Mouse (Mus musculus): ENCODE results near the gene Rnaseh2b. TPM values are rescaled to one million over a fixed set of nuclear protein-coding genes. Genes with fewer than 3 reads are reported as not detected.
A peak's percentile ranks its signal among the peaks of the same experiment; 100 is the strongest.

Rnaseh2b gene
- polyA plus RNA-seq, 1 experiment from 2014 or later: 63.4 TPM

GRCm38 (mm10) chr14:62375694-62376093 lies 83.3 kb downstream of the Rnaseh2b start:
- no peak overlapping the region for H3K4me2 ChIP-seq (replicated peaks)
- no peaks in the 10 kb centered on the region for H3K27me3 ChIP-seq (replicated peaks)
- no peaks in the 10 kb centered on the region for H3K9me3 ChIP-seq
- H3K4me1 ChIP-seq (replicated peaks): 0 out of 2 replicates have a peak, but pooled peaks cover 7% of the 10 kb centered on the region
- no peak overlapping the region for H3K4me3 ChIP-seq (replicated peaks)
- ATAC-seq: 0 out of 2 replicates have a peak, but pooled peaks have one; percentile 20
- H3K27ac ChIP-seq: 0 out of 2 replicates have a peak overlapping the region, but pooled peaks have one; percentile 17
- H3K36me3 ChIP-seq: no peaks in the 10 kb centered on the region
- H3K9ac ChIP-seq: no peak overlapping the region

- no peak for ATAC-seq
- no peaks in the 10 kb centered on the region for H3K9me3 ChIP-seq
- no peak overlapping the region for H3K4me3 ChIP-seq (replicated peaks)
- 0 out of 2 replicates have a peak, but pooled peaks cover 7% of the 10 kb centered on the region for H3K4me1 ChIP-seq (replicated peaks)
- no peak overlapping the region for H3K9ac ChIP-seq
- H3K36me3 ChIP-seq: no peaks in the 10 kb centered on the region
- H3K4me2 ChIP-seq (replicated peaks): no peak overlapping the region
- WGBS: 80% methylated on average over 2 of the region's 2 CpGs
- no peaks in the 10 kb centered on the region for H3K27me3 ChIP-seq (replicated peaks)
- 0 out of 2 replicates have a peak overlapping the region, but pooled peaks have one; percentile 17 for H3K27ac ChIP-seq
Measured at GRCm38 (mm10) chr14:62376115-62376514, 83.7 kb downstream of the Rnaseh2b start.

GRCm38 (mm10) chr14:62379391-62379790 lies 87.0 kb downstream of the Rnaseh2b start:
- Histone ChIP-seq H3K36me3 (no peaks in the 10 kb centered on the region), H3K27ac (no peak overlapping the region), H3K27me3 (replicated peaks) (no peaks in the 10 kb centered on the region), H3K4me3 (replicated peaks) (no peak overlapping the region), H3K4me2 (replicated peaks) (no peak overlapping the region), H3K4me1 (replicated peaks) (0 out of 2 replicates have a peak, but pooled peaks cover 4% of the 10 kb centered on the region), H3K9ac (no peak overlapping the region), H3K9me3 (no peaks in the 10 kb centered on the region)
- ATAC-seq: no peak
- 87% methylated on average over 2 of the region's 2 CpGs for WGBS

- no peak overlapping the region for H3K9ac ChIP-seq
- H3K27ac ChIP-seq: no peak overlapping the region
- H3K4me1 ChIP-seq (replicated peaks): 0 out of 2 replicates have a peak, but pooled peaks cover 3% of the 10 kb centered on the region
- no peak for ATAC-seq
- 76% methylated on average over 6 of the region's 6 CpGs for WGBS
- H3K27me3 ChIP-seq (replicated peaks): no peaks in the 10 kb centered on the region
- H3K36me3 ChIP-seq: no peaks in the 10 kb centered on the region
- H3K9me3 ChIP-seq: no peaks in the 10 kb centered on the region
- no peak overlapping the region for H3K4me3 ChIP-seq (replicated peaks)
- no peak overlapping the region for H3K4me2 ChIP-seq (replicated peaks)
Measured at GRCm38 (mm10) chr14:62380606-62381005, 88.2 kb downstream of the Rnaseh2b start.

GRCm38 (mm10) chr14:62383109-62383508 lies 90.7 kb downstream of the Rnaseh2b start:
- ATAC-seq: no peak

GRCm38 (mm10) chr14:62383786-62384299 lies 91.5 kb downstream of the Rnaseh2b start:
- H3K36me3 ChIP-seq: no peaks in the 10 kb centered on the region
- H3K4me1 ChIP-seq (replicated peaks): no peaks in the 10 kb centered on the region
- H3K27me3 ChIP-seq (replicated peaks): no peaks in the 10 kb centered on the region
- no peak overlapping the region for H3K4me3 ChIP-seq (replicated peaks)
- no peak for ATAC-seq
- no peak overlapping the region for H3K9ac ChIP-seq
- H3K4me2 ChIP-seq (replicated peaks): no peak overlapping the region
- 87% methylated on average over 3 of the region's 3 CpGs for WGBS
- H3K27ac ChIP-seq: no peak overlapping the region
- H3K9me3 ChIP-seq: no peaks in the 10 kb centered on the region

More at GRCm38 (mm10) chr14:62383109-62383508, 90.7 kb downstream of the Rnaseh2b start:
- Histone ChIP-seq H3K27ac (no peak overlapping the region), H3K27me3 (replicated peaks) (no peaks in the 10 kb centered on the region), H3K4me2 (replicated peaks) (no peak overlapping the region), H3K9ac (no peak overlapping the region), H3K4me3 (replicated peaks) (no peak overlapping the region), H3K4me1 (replicated peaks) (no peaks in the 10 kb centered on the region), H3K9me3 (no peaks in the 10 kb centered on the region), H3K36me3 (no peaks in the 10 kb centered on the region)
- WGBS: 84% methylated on average over 3 of the region's 3 CpGs

GRCm38 (mm10) chr14:62389064-62389728 lies 96.8 kb downstream of the Rnaseh2b start:
- ATAC-seq: no peak
- no peak overlapping the region for H3K4me2 ChIP-seq (replicated peaks)
- H3K4me3 ChIP-seq (replicated peaks): no peak overlapping the region
- no peaks in the 10 kb centered on the region for H3K9me3 ChIP-seq
- no peaks in the 10 kb centered on the region for H3K4me1 ChIP-seq (replicated peaks)
- WGBS: 68% methylated on average over 6 of the region's 6 CpGs
- no peak overlapping the region for H3K27ac ChIP-seq
- H3K36me3 ChIP-seq: no peaks in the 10 kb centered on the region
- H3K9ac ChIP-seq: no peak overlapping the region
- H3K27me3 ChIP-seq (replicated peaks): no peaks in the 10 kb centered on the region

- H3K9ac ChIP-seq: no peak overlapping the region
- H3K36me3 ChIP-seq: no peaks in the 10 kb centered on the region
- WGBS: 79% methylated on average over 9 of the region's 9 CpGs
- H3K4me1 ChIP-seq (replicated peaks): no peaks in the 10 kb centered on the region
- H3K4me2 ChIP-seq (replicated peaks): no peak overlapping the region
- no peak for ATAC-seq
- H3K9me3 ChIP-seq: no peaks in the 10 kb centered on the region
- H3K27ac ChIP-seq: no peak overlapping the region
- no peaks in the 10 kb centered on the region for H3K27me3 ChIP-seq (replicated peaks)
- no peak overlapping the region for H3K4me3 ChIP-seq (replicated peaks)
Measured at GRCm38 (mm10) chr14:62389729-62390536, 97.5 kb downstream of the Rnaseh2b start.

GRCm38 (mm10) chr14:62392754-62393153 lies 100.4 kb downstream of the Rnaseh2b start:
- Histone ChIP-seq H3K4me1 (replicated peaks) (no peaks in the 10 kb centered on the region), H3K9ac (no peak overlapping the region), H3K27me3 (replicated peaks) (no peaks in the 10 kb centered on the region), H3K4me2 (replicated peaks) (no peak overlapping the region), H3K4me3 (replicated peaks) (no peak overlapping the region), H3K9me3 (no peaks in the 10 kb centered on the region), H3K27ac (no peak overlapping the region), H3K36me3 (no peaks in the 10 kb centered on the region)
- ATAC-seq: no peak
- 76% methylated on average over 4 of the region's 4 CpGs for WGBS

GRCm38 (mm10) chr14:62395346-62395745 lies 103.0 kb downstream of the Rnaseh2b start:
- Histone ChIP-seq H3K4me2 (replicated peaks) (no peak overlapping the region), H3K4me1 (replicated peaks) (no peaks in the 10 kb centered on the region), H3K36me3 (no peaks in the 10 kb centered on the region), H3K4me3 (replicated peaks) (no peak overlapping the region), H3K27me3 (replicated peaks) (no peaks in the 10 kb centered on the region), H3K9me3 (no peaks in the 10 kb centered on the region), H3K27ac (no peak overlapping the region), H3K9ac (no peak overlapping the region)
- 80% methylated on average over 2 of the region's 2 CpGs for WGBS
- ATAC-seq: no peak

GRCm38 (mm10) chr14:62416007-62416741 lies 123.8 kb downstream of the Rnaseh2b start:
- WGBS: 70% methylated on average over 7 of the region's 7 CpGs
- Histone ChIP-seq H3K36me3 (no peaks in the 10 kb centered on the region), H3K4me2 (replicated peaks) (no peak overlapping the region), H3K27ac (no peak overlapping the region), H3K27me3 (replicated peaks) (peaks cover 2% of the 10 kb centered on the region; the same call in 1 of the 2 replicates), H3K4me3 (replicated peaks) (no peak overlapping the region), H3K4me1 (replicated peaks) (no peaks in the 10 kb centered on the region), H3K9me3 (no peaks in the 10 kb centered on the region), H3K9ac (no peak overlapping the region)
- ATAC-seq: no peak

GRCm38 (mm10) chr14:62416742-62417134 lies 124.3 kb downstream of the Rnaseh2b start:
- WGBS: 39% methylated on average over 1 of the region's 1 CpGs
- H3K27ac ChIP-seq: no peak overlapping the region
- no peak overlapping the region for H3K9ac ChIP-seq
- H3K27me3 ChIP-seq (replicated peaks): no peaks in the 10 kb centered on the region
- H3K4me3 ChIP-seq (replicated peaks): no peak overlapping the region
- no peaks in the 10 kb centered on the region for H3K36me3 ChIP-seq
- ATAC-seq: no peak
- no peaks in the 10 kb centered on the region for H3K9me3 ChIP-seq
- H3K4me2 ChIP-seq (replicated peaks): no peak overlapping the region
- no peaks in the 10 kb centered on the region for H3K4me1 ChIP-seq (replicated peaks)
